Mouse (Mus musculus): Measurements from ENCODE around the gene Tas2r109.
"Not testable (repeated sequence)": the region's sequence is repeated elsewhere in the genome, so short reads cannot be mapped to it uniquely, and the experiment has no call there.

The Tas2r109 gene

GRCm38 (mm10) chr6:132980865-132981264 is at the start of gene Tas2r109:
Tas2r109 (minus strand) TSS chr6:132980965.
- DNase-seq = no peak

DNA sequence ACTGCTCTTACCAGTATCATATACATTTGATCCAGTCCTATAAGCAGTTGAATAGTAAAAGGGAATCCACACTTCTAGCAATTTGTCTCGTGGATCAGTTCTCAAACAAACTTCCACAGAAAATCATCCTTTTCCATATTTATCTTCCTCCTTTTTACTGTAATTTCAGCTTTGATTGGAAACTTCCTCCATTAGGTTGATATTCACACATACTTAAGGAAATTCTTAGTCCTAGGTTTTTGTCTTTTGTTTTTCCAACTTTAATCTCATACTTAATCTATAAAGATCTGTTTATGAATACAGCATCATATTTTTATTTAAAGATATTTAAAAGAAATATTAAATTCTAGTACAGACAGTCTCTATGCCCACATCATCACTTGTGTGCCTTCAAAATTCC is 22.9 kb downstream of the Tas2r109 start, which contains the start of gene Tas2r131:
TSS of gene Tas2r131 (minus strand) at position 101 of the 400 bp plus-strand sequence.
- DNase-seq = no peak

DNA sequence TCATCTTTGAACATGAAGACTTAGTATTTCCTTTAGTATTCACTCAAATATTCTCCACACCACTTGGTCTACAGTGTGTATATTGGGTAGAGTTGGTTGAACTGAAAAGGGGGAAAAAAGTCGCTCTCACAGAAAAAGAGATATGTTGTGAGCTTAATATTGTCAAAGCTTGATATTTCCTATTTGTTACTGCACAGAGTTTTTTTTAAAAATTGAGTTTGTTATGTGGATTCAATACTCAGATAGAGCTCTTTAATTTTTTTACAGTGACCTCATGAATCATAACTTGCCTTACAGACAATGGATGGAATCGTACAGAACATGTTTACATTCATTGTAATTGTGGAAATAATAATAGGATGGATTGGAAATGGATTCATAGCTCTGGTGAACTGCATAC is 30.0 kb downstream of the Tas2r109 start, which contains the start of gene Tas2r129:
TSS of gene Tas2r129 (plus strand) at position 301 of the 400 bp plus-strand sequence.
- no peak for DNase-seq

- not testable (repeated sequence) for DNase-seq
Measured at GRCm38 (mm10) chr6:132941376-132941775, 39.4 kb downstream of the Tas2r109 start.
